Mouse (Mus musculus) CH12.LX (cell line): ENCODE results near the gene Rap1gds1. TPM values are rescaled to one million over a fixed set of nuclear protein-coding genes. Genes with fewer than 3 reads are reported as not detected.
A peak's percentile ranks its signal among the peaks of the same experiment; 100 is the strongest.

Experiments
- DNase-seq: peaks from one replicate; pipeline ENCODE4 v3.0.0-alpha.2; 2013; ENCODE audit errors: extremely low read depth
- H3K27ac ChIP-seq: 2 replicates; pipeline ENCODE4 v1.5.1; 2012; ENCODE audit warnings: low read depth, mild to moderate bottlenecking, control low read depth, moderate library complexity; ENCODE audit not compliant: insufficient read depth
- H3K27me3 ChIP-seq: replicated peaks from 2 replicates; pipeline ENCODE3; 2012; ENCODE audit warnings: inconsistent platforms
- H3K36me3 ChIP-seq, 2 experiments: replicated peaks in 1 of 2; 2 replicates each; pipeline versions ENCODE3 to v1.6.1; 2012; ENCODE audit warnings: inconsistent platforms in 1 of 2, low read length in 1 of 2, mild to moderate bottlenecking in 1 of 2, mixed read lengths in 1 of 2, moderate library complexity in 1 of 2; ENCODE audit not compliant: control insufficient read depth in 1 of 2, insufficient read depth in 1 of 2
- H3K4me1 ChIP-seq, 2 experiments: 2 replicates each; pipeline ENCODE4 v1.6.1; 2012; ENCODE audit warnings: inconsistent platforms in 1 of 2, moderate library complexity in 1 of 2; ENCODE audit not compliant: insufficient read depth in 2 of 2, control insufficient read depth in 1 of 2
- H3K4me2 ChIP-seq: 2 replicates; pipeline ENCODE4 v1.6.1; 2012; ENCODE audit warnings: low read depth, mild to moderate bottlenecking, control low read depth; ENCODE audit not compliant: poor library complexity, insufficient read depth, severe bottlenecking
- H3K4me3 ChIP-seq, 3 experiments: fragments of 150-350 bp in 1 of 3; sonication (generic) in 1 of 3; replicated peaks in 1 of 3; 2 replicates each; pipeline versions ENCODE3 to v1.5.1; 2011 to 2012; ENCODE audit warnings: low read depth in 2 of 3, low read length in 2 of 3, mild to moderate bottlenecking in 2 of 3, moderate library complexity in 2 of 3, control low read depth in 1 of 3, improper control_type of control experiment in 1 of 3, inconsistent platforms in 1 of 3, mixed read lengths in 1 of 3; ENCODE audit not compliant: poor library complexity in 1 of 3
- H3K79me2 ChIP-seq: replicated peaks from 2 replicates; pipeline ENCODE4 v1.6.1; 2012; ENCODE audit warnings: mild to moderate bottlenecking, moderate library complexity; ENCODE audit not compliant: control insufficient read depth, poor library complexity, insufficient read depth, severe bottlenecking; ENCODE audit errors: extremely low read depth
- H3K9ac ChIP-seq: 2 replicates; pipeline ENCODE4 v1.6.1; 2012; ENCODE audit warnings: low read depth, mild to moderate bottlenecking, control low read depth, moderate library complexity; ENCODE audit not compliant: insufficient read depth
- H3K9me3 ChIP-seq: replicated peaks from 2 replicates; pipeline ENCODE3; 2012; ENCODE audit warnings: low read length, inconsistent platforms, mixed read lengths
- BHLHE40 ChIP-seq: IDR thresholded peaks from 2 replicates; pipeline ENCODE4 v1.6.1; 2011; ENCODE audit warnings: mild to moderate bottlenecking, low read depth, low read length, improper control_type of control experiment
- CHD1 ChIP-seq: IDR thresholded peaks from 2 replicates; pipeline ENCODE4 v1.6.1; 2012; ENCODE audit warnings: low read depth, low read length, improper control_type of control experiment, inconsistent platforms
- CHD2 ChIP-seq: IDR thresholded peaks from 2 replicates; pipeline ENCODE4 v1.6.1; 2011; ENCODE audit warnings: low read length, improper control_type of control experiment
- CTCF ChIP-seq, 2 experiments: IDR thresholded peaks in 1 of 2; conservative IDR thresholded peaks in 1 of 2; 2 replicates each; pipeline ENCODE4 v1.5.1; 2011 to 2012; ENCODE audit warnings: low read depth in 2 of 2, low read length in 2 of 2, improper control_type of control experiment in 1 of 2, inconsistent platforms in 1 of 2, mild to moderate bottlenecking in 1 of 2, moderate library complexity in 1 of 2
- E2F4 ChIP-seq: IDR thresholded peaks from 2 replicates; pipeline ENCODE4 v1.6.1; 2011; ENCODE audit warnings: low read depth, low read length, improper control_type of control experiment; ENCODE audit not compliant: insufficient replicate concordance
- ELF1 ChIP-seq: IDR thresholded peaks from 2 replicates; pipeline ENCODE4 v1.6.1; 2014; ENCODE audit warnings: low read depth, mild to moderate bottlenecking, inconsistent platforms, low read length, improper control_type of control experiment
- EP300 ChIP-seq: IDR thresholded peaks from 2 replicates; pipeline ENCODE4 v1.6.1; 2011; ENCODE audit warnings: low read length, improper control_type of control experiment
- ETS1 ChIP-seq: conservative IDR thresholded peaks from 2 replicates; pipeline ENCODE4 v1.6.1; 2012; ENCODE audit warnings: low read depth, mild to moderate bottlenecking, inconsistent platforms, low read length, improper control_type of control experiment, moderate library complexity
- GABPA ChIP-seq: IDR thresholded peaks from 2 replicates; pipeline ENCODE4 v1.6.1; 2012; ENCODE audit warnings: low read depth, low read length, improper control_type of control experiment, inconsistent platforms; ENCODE audit not compliant: insufficient replicate concordance
- HCFC1 ChIP-seq: IDR thresholded peaks from 2 replicates; pipeline ENCODE4 v1.6.1; 2012; ENCODE audit warnings: low read depth, mild to moderate bottlenecking, inconsistent platforms, low read length, improper control_type of control experiment
- IRF4 ChIP-seq: IDR thresholded peaks from 2 replicates; pipeline ENCODE4 v1.6.1; 2014; ENCODE audit warnings: low read depth, mild to moderate bottlenecking, inconsistent platforms, low read length, improper control_type of control experiment
- JUN ChIP-seq: IDR thresholded peaks from 2 replicates; pipeline ENCODE4 v1.6.1; 2011; ENCODE audit warnings: low read depth, mild to moderate bottlenecking, low read length, improper control_type of control experiment, moderate library complexity; ENCODE audit not compliant: insufficient read depth
- JUND ChIP-seq: conservative IDR thresholded peaks from 2 replicates; pipeline ENCODE4 v1.6.1; 2011; ENCODE audit warnings: low read depth, low read length, improper control_type of control experiment
- KAT2A ChIP-seq: IDR thresholded peaks from 2 replicates; pipeline ENCODE4 v1.6.1; 2012; ENCODE audit warnings: low read length, improper control_type of control experiment, inconsistent platforms; ENCODE audit not compliant: insufficient replicate concordance
- MAFK ChIP-seq: IDR thresholded peaks from 2 replicates; pipeline ENCODE4 v1.6.1; 2011; ENCODE audit warnings: low read length, improper control_type of control experiment; ENCODE audit not compliant: insufficient replicate concordance
- MAX ChIP-seq: IDR thresholded peaks from 2 replicates; pipeline ENCODE4 v1.6.1; 2011; ENCODE audit warnings: low read length, improper control_type of control experiment
- MAZ ChIP-seq: IDR thresholded peaks from 2 replicates; pipeline ENCODE4 v1.6.1; 2012; ENCODE audit warnings: low read depth, mild to moderate bottlenecking, inconsistent platforms, low read length, improper control_type of control experiment, moderate library complexity
- MEF2A ChIP-seq: IDR thresholded peaks from 2 replicates; pipeline ENCODE4 v1.6.1; 2014; ENCODE audit warnings: low read depth, mild to moderate bottlenecking, inconsistent platforms, low read length, improper control_type of control experiment, borderline replicate concordance
- MXI1 ChIP-seq: IDR thresholded peaks from 2 replicates; pipeline ENCODE4 v1.6.1; 2011; ENCODE audit warnings: mild to moderate bottlenecking, low read depth, low read length, improper control_type of control experiment
- MYC ChIP-seq: IDR thresholded peaks from 2 replicates; pipeline ENCODE4 v1.6.1; 2011; ENCODE audit warnings: low read depth, mild to moderate bottlenecking, improper control_type of control experiment, low read length
- NELFE ChIP-seq: IDR thresholded peaks from 2 replicates; pipeline ENCODE4 v1.6.1; 2011; ENCODE audit warnings: low read depth, low read length, improper control_type of control experiment
- NRF1 ChIP-seq: IDR thresholded peaks from 2 replicates; pipeline ENCODE4 v1.6.1; 2014; ENCODE audit warnings: low read depth, mild to moderate bottlenecking, inconsistent platforms, low read length, improper control_type of control experiment, moderate library complexity
- PAX5 ChIP-seq: IDR thresholded peaks from 2 replicates; pipeline ENCODE4 v1.6.1; 2012; ENCODE audit warnings: low read length, inconsistent platforms, mixed read lengths
- POLR2A ChIP-seq: IDR thresholded peaks from 2 replicates; pipeline ENCODE4 v1.6.1; 2011; ENCODE audit warnings: low read depth, mild to moderate bottlenecking, improper control_type of control experiment, low read length
- POLR2AphosphoS2 ChIP-seq: IDR thresholded peaks from 2 replicates; pipeline ENCODE4 v1.6.1; 2011; ENCODE audit warnings: low read depth, low read length, improper control_type of control experiment
- RAD21 ChIP-seq: IDR thresholded peaks from 2 replicates; pipeline ENCODE4 v1.6.1; 2011; ENCODE audit warnings: low read depth, mild to moderate bottlenecking, low read length, improper control_type of control experiment, moderate library complexity
- RCOR1 ChIP-seq: conservative IDR thresholded peaks from 2 replicates; pipeline ENCODE4 v1.6.1; 2012; ENCODE audit warnings: low read depth, mild to moderate bottlenecking, inconsistent platforms, low read length, improper control_type of control experiment
- SIN3A ChIP-seq: IDR thresholded peaks from 2 replicates; pipeline ENCODE4 v1.6.1; 2012; ENCODE audit warnings: low read length, improper control_type of control experiment, inconsistent platforms
- SMC3 ChIP-seq: IDR thresholded peaks from 2 replicates; pipeline ENCODE4 v1.6.1; 2011; ENCODE audit warnings: low read depth, low read length, improper control_type of control experiment
- TBP ChIP-seq: conservative IDR thresholded peaks from 2 replicates; pipeline ENCODE4 v1.6.1; 2011; ENCODE audit warnings: low read depth, low read length, improper control_type of control experiment
- TCF12 ChIP-seq: IDR thresholded peaks from 2 replicates; pipeline ENCODE4 v1.6.1; 2014; ENCODE audit warnings: low read depth, mild to moderate bottlenecking, inconsistent platforms, low read length, improper control_type of control experiment
- UBTF ChIP-seq: IDR thresholded peaks from 2 replicates; pipeline ENCODE4 v1.6.1; 2012; ENCODE audit warnings: low read depth, mild to moderate bottlenecking, inconsistent platforms, low read length, improper control_type of control experiment, moderate library complexity
- USF1 ChIP-seq: IDR thresholded peaks from 2 replicates; pipeline ENCODE4 v1.6.1; 2014; ENCODE audit warnings: low read depth, mild to moderate bottlenecking, inconsistent platforms, low read length, improper control_type of control experiment
- USF2 ChIP-seq: conservative IDR thresholded peaks from 2 replicates; pipeline ENCODE4 v1.6.1; 2011; ENCODE audit warnings: low read depth, low read length, improper control_type of control experiment
- ZC3H11A ChIP-seq: IDR thresholded peaks from 2 replicates; pipeline ENCODE4 v1.6.1; 2012; ENCODE audit warnings: low read depth, mild to moderate bottlenecking, inconsistent platforms, low read length, improper control_type of control experiment
- ZKSCAN1 ChIP-seq: IDR thresholded peaks from 2 replicates; pipeline ENCODE4 v1.6.1; 2012; ENCODE audit warnings: low read depth, inconsistent platforms, low read length, improper control_type of control experiment, borderline replicate concordance
- ZMIZ1 ChIP-seq: IDR thresholded peaks from 2 replicates; pipeline ENCODE4 v1.6.1; 2012; ENCODE audit warnings: low read depth, mild to moderate bottlenecking, inconsistent platforms, low read length, improper control_type of control experiment
- ZNF384 ChIP-seq: IDR thresholded peaks from 2 replicates; pipeline ENCODE4 v1.6.1; 2012; ENCODE audit warnings: low read depth, low read length, improper control_type of control experiment, inconsistent platforms
- dilution Hi-C: fragments of 300-500 bp; cut with MboI; formaldehyde crosslinking; loops from 2 replicates; pipeline ENCODE4 v1.14.3; 2020; ENCODE audit warnings: low sequenced_read_pairs; ENCODE audit not compliant: extremely low pct_unique_long_range_greater_than_20kb, extremely low pct_ligation_motif_present
- in situ Hi-C: fragments of 300-500 bp; cut with MboI; formaldehyde crosslinking; loops from 3 replicates; pipeline ENCODE4 v1.14.3; 2019; ENCODE audit warnings: low sequenced_read_pairs, low pct_ligation_motif_present, low pct_unique_long_range_greater_than_20kb, mixed read lengths
- polyA plus RNA-seq: library from polyadenylated mRNA; unstranded; fragments of >175 nt; gene quantifications from 2 replicates; pipeline ENCODE4 v1.2.1, GENCODE M21; 2012; ENCODE audit warnings: low read depth; ENCODE audit not compliant: insufficient read length
- total RNA-seq, 2 experiments: library from RNA; depleted of rRNA; stranded (reverse); fragments of 300-350 nt in 1 of 2; fragments of >200 nt in 1 of 2; gene quantifications; 2 replicates each; pipeline ENCODE4 v1.2.3; 2012 to 2014

The Rap1gds1 gene
- 21.4 and 24.4 TPM in 2 replicates for total RNA-seq (2012; rRNA removed)
- total RNA-seq (2014; rRNA removed) = 23.6 and 26.3 TPM in 2 replicates
- polyA plus RNA-seq = 30.6 and 36.7 TPM in 2 replicates

GRCm38 (mm10) chr3:139074484-139075211 lies at the start of gene Rap1gds1:
Gene Rap1gds1, minus strand, starts transcription at chr3:139075201.
- peak within 1 kb of the TSS; percentile 64; the same call in 1 of the 2 replicates for H3K4me2 ChIP-seq
- peaks cover 7% of the 10 kb centered on the region; the same call in 1 of the 2 replicates for H3K79me2 ChIP-seq
- no peak for TF ChIP-seq ZNF384
- TF ChIP-seq SMC3 = no peak
- TF ChIP-seq RAD21 = no peak
- no peak for TF ChIP-seq ETS1
- TF ChIP-seq MYC = no peak
- TF ChIP-seq CHD1 = peak; percentile 9; the same call in 1 of the 2 replicates
- no peak for TF ChIP-seq MAFK
- 0 out of 2 replicates have a peak, but pooled peaks have one; percentile 14 for TF ChIP-seq BHLHE40
- TF ChIP-seq E2F4 = no peak
- TF ChIP-seq MAZ = 0 out of 2 replicates have a peak, but pooled peaks have one; percentile 14
- TF ChIP-seq UBTF = peak; percentile 93
- no peak for TF ChIP-seq CTCF (conservative IDR thresholded peaks at IDR 0.05 in 1 of 2, IDR thresholded peaks at IDR 0.05 in 1 of 2; ENCODE audit: low read depth in 2 of 2, low read length in 2 of 2)
- TF ChIP-seq RCOR1 = no peak
- TF ChIP-seq MXI1 = peak; percentile 71
- TF ChIP-seq TBP = no peak
- TF ChIP-seq GABPA = no peak
- TF ChIP-seq KAT2A = no peak
- TF ChIP-seq USF2 = no peak
- no peak for TF ChIP-seq TCF12
- no peak for TF ChIP-seq JUND
- TF ChIP-seq NELFE = no peak; the same call in 1 of the 2 replicates
- TF ChIP-seq POLR2AphosphoS2 = no peak
- TF ChIP-seq PAX5 = no peak
- no peak for TF ChIP-seq ZKSCAN1
- no peak for TF ChIP-seq IRF4
- TF ChIP-seq ZC3H11A = no peak
- TF ChIP-seq HCFC1 = no peak; the same call in 1 of the 2 replicates
- peak; percentile 40; the same call in 1 of the 2 replicates for TF ChIP-seq SIN3A
- TF ChIP-seq USF1 = no peak
- peak; percentile 50; the same call in 1 of the 2 replicates for TF ChIP-seq ZMIZ1
- no peak for TF ChIP-seq JUN
- TF ChIP-seq ELF1 = no peak
- TF ChIP-seq MEF2A = no peak; the same call in 1 of the 2 replicates
- TF ChIP-seq MAX = no peak
- no peak for TF ChIP-seq CHD2
- no peak for TF ChIP-seq POLR2A
- no peak for TF ChIP-seq EP300
- TF ChIP-seq NRF1 = 0 out of 2 replicates have a peak, but pooled peaks have one; percentile 6
- dilution Hi-C loops (no loop called here), in situ Hi-C loops (no loop called here)
- H3K36me3 ChIP-seq = no peaks in the 10 kb centered on the region
- no peaks in the 10 kb centered on the region for H3K27me3 ChIP-seq
- DNase-seq = peak; percentile 28
- H3K27ac ChIP-seq = peak within 1 kb of the TSS; percentile 85
- peaks cover 2 to 28% of the 10 kb centered on the region in 2 experiments for H3K4me1 ChIP-seq
- H3K4me3 ChIP-seq = peak within 1 kb of the TSS; percentile 55 to 98 (median 71)
- H3K9ac ChIP-seq = peak within 1 kb of the TSS; percentile 57
- H3K9me3 ChIP-seq = peaks cover 15% of the 10 kb centered on the region
